Mouse (Mus musculus): ENCODE results near the gene Ptpn6. TPM values are rescaled to one million over a fixed set of nuclear protein-coding genes. Genes with fewer than 3 reads are reported as not detected.

Ptpn6 gene
- total and polyA plus RNA-seq, 3 experiments: 91.9 to 184 TPM; not detected in 1

DNA sequence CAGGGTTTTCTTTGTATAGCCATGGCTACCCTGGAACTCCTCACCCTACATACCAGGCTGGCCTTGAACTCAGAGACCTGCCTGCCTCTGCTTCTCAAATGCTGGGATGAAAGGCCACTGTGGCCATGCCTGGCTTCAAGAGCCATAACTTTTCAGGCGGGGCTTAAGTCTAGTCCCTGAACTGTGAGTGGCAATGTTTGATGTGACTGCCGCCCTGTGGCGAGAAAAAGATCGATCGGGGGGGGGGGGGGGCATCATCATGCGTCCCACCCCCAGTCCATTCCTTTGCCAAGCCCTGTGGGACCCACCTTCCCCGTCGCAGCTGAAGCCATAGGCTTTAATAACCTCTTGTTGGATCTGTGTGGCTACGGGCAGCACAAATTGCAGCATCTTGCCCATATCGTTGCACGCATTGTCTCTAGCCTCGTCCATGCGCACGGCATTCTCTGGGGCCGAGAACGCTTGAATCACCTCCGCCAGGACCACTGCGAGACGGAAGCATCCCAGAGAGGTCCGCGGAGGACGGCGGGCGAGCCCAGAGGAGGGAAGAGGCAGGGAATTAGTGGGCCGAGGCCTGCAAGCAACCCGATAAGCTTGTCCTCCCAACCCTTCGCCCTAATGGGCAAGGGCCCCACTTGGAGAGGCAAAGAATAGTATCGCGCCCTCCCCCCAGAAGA, 1.8 kb upstream of the Ptpn6 start:
- Histone ChIP-seq H3K36me3 (ENCODE audit: control insufficient read depth in 1 of 2, insufficient read depth in 2 of 2, low read length in 2 of 2) (peaks cover 0 to 12% of the 10 kb centered on the region in 2 experiments; a peak in 2 of 4 replicates), H3K9ac (ENCODE audit: control insufficient read depth, low read depth, low read length, poor library complexity, severe bottlenecking) (peak overlapping the region; percentile 70), H3K4me3 (ENCODE audit: control insufficient read depth in 1 of 2, insufficient read depth in 1 of 2, low read depth in 2 of 2, low read length in 2 of 2) (peak overlapping the region; percentile 28 to 68), H3K27me3 (ENCODE audit: control insufficient read depth in 1 of 2, insufficient read depth in 2 of 2, low read length in 2 of 2) (no peaks in the 10 kb centered on the region), H3K4me1 (ENCODE audit: control insufficient read depth in 1 of 2, insufficient read depth in 2 of 2, low read length in 2 of 2) (peaks cover 2 to 13% of the 10 kb centered on the region in 2 experiments; a peak in 3 of 4 replicates), H3K79me2 (ENCODE audit: control insufficient read depth, insufficient read depth, low read length, poor library complexity) (no peaks in the 10 kb centered on the region; the same call in 1 of the 2 replicates), H3K27ac (ENCODE audit: control insufficient read depth, low read depth, low read length) (peak overlapping the region; percentile 96), H3K9me3 (replicated peaks; ENCODE audit: insufficient read depth, low read length) (no peaks in the 10 kb centered on the region)
- peak; percentile 86 for DNase-seq (ENCODE audit: low read depth, low spot score)
- TF ChIP-seq GABPA (IDR thresholded peaks at IDR 0.05; ENCODE audit: low read depth, low read length) (no peak), BHLHE40 (IDR thresholded peaks at IDR 0.05; ENCODE audit: borderline replicate concordance, low read depth, low read length) (no peak), MEF2A (IDR thresholded peaks at IDR 0.05; ENCODE audit: extremely low read depth, insufficient replicate concordance, low read depth, low read length, poor library complexity, severe bottlenecking) (no peak), NELFE (IDR thresholded peaks at IDR 0.05; ENCODE audit: low read depth, low read length) (no peak), CHD1 (IDR thresholded peaks at IDR 0.05; ENCODE audit: low read depth, low read length) (no peak), ZKSCAN1 (IDR thresholded peaks at IDR 0.05; ENCODE audit: low read depth, low read length) (no peak), CHD2 (IDR thresholded peaks at IDR 0.05; ENCODE audit: low read length) (no peak), ZMIZ1 (IDR thresholded peaks at IDR 0.05; ENCODE audit: low read depth, low read length) (no peak), NRF1 (IDR thresholded peaks at IDR 0.05; ENCODE audit: insufficient read depth, low read depth, low read length, poor library complexity, severe bottlenecking) (peak; percentile 29; the same call in 1 of the 2 replicates), ETS1 (IDR thresholded peaks at IDR 0.05; ENCODE audit: low read depth, low read length) (peak; percentile 23; the same call in 1 of the 2 replicates), MYC (IDR thresholded peaks at IDR 0.05; ENCODE audit: low read depth, low read length) (0 out of 2 replicates have a peak, but pooled peaks have one; percentile 49), EP300 (IDR thresholded peaks at IDR 0.05; ENCODE audit: low read depth in 1 of 2, low read length in 2 of 2) (no peak), ELF1 (IDR thresholded peaks at IDR 0.05; ENCODE audit: low read depth, low read length) (no peak), MXI1 (IDR thresholded peaks at IDR 0.05; ENCODE audit: low read depth, low read length) (peak; percentile 62; the same call in 1 of the 2 replicates), GATA1 (IDR thresholded peaks at IDR 0.05; ENCODE audit: low read depth, low read length) (no peak), POLR2AphosphoS5 (IDR thresholded peaks at IDR 0.05; ENCODE audit: borderline replicate concordance, low read depth, low read length) (no peak; the same call in 1 of the 2 replicates), MAFK (IDR thresholded peaks at IDR 0.05; ENCODE audit: borderline replicate concordance, low read depth, low read length) (no peak), POLR2A (IDR thresholded peaks at IDR 0.05; ENCODE audit: control insufficient read depth in 1 of 2, insufficient read depth in 1 of 2, low read depth in 1 of 2, low read length in 2 of 2, poor library complexity in 1 of 2) (no peak), RAD21 (IDR thresholded peaks at IDR 0.05; ENCODE audit: low read depth, low read length) (peak; percentile 87), SMC3 (IDR thresholded peaks at IDR 0.05; ENCODE audit: low read depth, low read length) (peak; percentile 91), USF2 (IDR thresholded peaks at IDR 0.05; ENCODE audit: borderline replicate concordance in 1 of 2, insufficient read depth in 1 of 2, low read depth in 1 of 2, low read length in 2 of 2) (no peak), UBTF (IDR thresholded peaks at IDR 0.05; ENCODE audit: borderline replicate concordance, insufficient read depth, low read depth, low read length) (no peak), SIN3A (IDR thresholded peaks at IDR 0.05; ENCODE audit: low read length) (peak; percentile 66), KAT2A (conservative IDR thresholded peaks at IDR 0.05; ENCODE audit: low read depth, low read length) (no peak), RCOR1 (IDR thresholded peaks at IDR 0.05; ENCODE audit: low read depth, low read length) (no peak), ZNF384 (IDR thresholded peaks at IDR 0.05; ENCODE audit: low read depth, low read length) (no peak), POLR2AphosphoS2 (IDR thresholded peaks at IDR 0.05; ENCODE audit: low read length) (no peak), ZC3H11A (IDR thresholded peaks at IDR 0.05; ENCODE audit: low read depth, low read length) (peak; percentile 88), CTCF (IDR thresholded peaks at IDR 0.05 in 2 of 3, conservative IDR thresholded peaks at IDR 0.05 in 1 of 3; ENCODE audit: control insufficient read depth in 1 of 3, insufficient read depth in 1 of 3, low read depth in 2 of 3, low read length in 3 of 3, poor library complexity in 1 of 3, severe bottlenecking in 1 of 3) (peak; percentile 43 to 87 (median 70); a peak in 5 of 6 replicates), MAZ (IDR thresholded peaks at IDR 0.05; ENCODE audit: low read depth, low read length) (peak; percentile 92), TAL1 (IDR thresholded peaks at IDR 0.05; ENCODE audit: low read length) (peak; percentile 65), MAX (IDR thresholded peaks at IDR 0.05; ENCODE audit: low read length) (peak; percentile 15; the same call in 1 of the 2 replicates), MYB (IDR thresholded peaks at IDR 0.05; ENCODE audit: low read depth, low read length) (no peak; the same call in 1 of the 2 replicates), HCFC1 (IDR thresholded peaks at IDR 0.05; ENCODE audit: low read depth, low read length) (peak; percentile 51; the same call in 1 of the 2 replicates), TBP (IDR thresholded peaks at IDR 0.05; ENCODE audit: low read depth, low read length) (0 out of 2 replicates have a peak, but pooled peaks have one; percentile 28), TCF12 (IDR thresholded peaks at IDR 0.05; ENCODE audit: low read depth, low read length) (no peak)
